Mouse (Mus musculus): ENCODE results near the gene Adra2b. TPM values are rescaled to one million over a fixed set of nuclear protein-coding genes. Genes with fewer than 3 reads are reported as not detected.

The Adra2b gene
- polyA plus RNA-seq, 1 experiment from 2014 or later, result 1.9 TPM

DNA sequence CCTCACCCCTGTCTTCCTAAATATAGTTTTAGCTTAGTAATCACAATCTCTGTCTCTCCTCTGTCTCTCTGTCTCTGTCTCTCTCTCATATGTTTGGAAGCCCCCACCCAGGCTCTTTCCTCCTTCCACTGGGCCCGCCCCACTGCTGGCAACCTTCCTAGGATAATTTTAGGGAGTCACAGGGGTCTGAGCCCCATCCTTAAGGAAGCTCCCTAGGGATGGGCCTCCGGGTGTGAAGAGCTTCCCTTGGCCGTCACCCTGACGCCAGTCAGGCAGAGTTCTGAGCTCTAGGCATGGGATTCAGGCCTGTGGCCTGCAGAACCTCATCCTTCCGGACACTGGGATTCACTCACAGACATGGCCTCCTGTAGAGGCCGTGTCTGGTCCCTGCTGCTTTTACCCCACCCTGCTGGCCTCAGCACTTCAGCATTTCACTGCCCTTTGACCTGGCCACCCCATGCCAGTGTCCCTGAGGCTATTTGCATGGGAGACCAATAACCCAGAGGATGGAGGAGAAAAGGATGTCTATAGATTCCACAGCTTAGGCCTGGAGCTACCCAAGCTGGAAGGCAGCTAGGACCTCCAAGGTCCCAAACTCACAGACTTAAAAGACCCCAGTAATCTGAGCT is 13.5 kb downstream of the Adra2b start:
- Histone ChIP-seq H3K27ac (replicated peaks; ENCODE audit: low read depth, low read length) (no peak overlapping the region), H3K9ac (replicated peaks; ENCODE audit: low read length) (no peak overlapping the region), H3K9me3 (replicated peaks; ENCODE audit: control insufficient read depth, low read length) (no peaks in the 10 kb centered on the region), H3K4me3 (ENCODE audit: low read depth, low read length) (no peak overlapping the region), H3K27me3 (ENCODE audit: control insufficient read depth, insufficient read depth, low read length) (no peaks in the 10 kb centered on the region), H3K4me2 (ENCODE audit: low read depth, low read length) (no peak overlapping the region), H3K4me1 (ENCODE audit: control insufficient read depth, insufficient read depth, low read length) (no peaks in the 10 kb centered on the region; the same call in 1 of the 2 replicates), H3K36me3 (replicated peaks; ENCODE audit: control insufficient read depth, insufficient read depth, low read depth, low read length) (no peaks in the 10 kb centered on the region)
- no peak for DNase-seq (ENCODE audit: low spot score)
- ATAC-seq (replicated peaks; ENCODE audit: insufficient number of reproducible peaks, low FRiP score, low TSS enrichment, low read depth), result no peak
- 66% methylated on average over 6 of the region's 6 CpGs for WGBS

DNA sequence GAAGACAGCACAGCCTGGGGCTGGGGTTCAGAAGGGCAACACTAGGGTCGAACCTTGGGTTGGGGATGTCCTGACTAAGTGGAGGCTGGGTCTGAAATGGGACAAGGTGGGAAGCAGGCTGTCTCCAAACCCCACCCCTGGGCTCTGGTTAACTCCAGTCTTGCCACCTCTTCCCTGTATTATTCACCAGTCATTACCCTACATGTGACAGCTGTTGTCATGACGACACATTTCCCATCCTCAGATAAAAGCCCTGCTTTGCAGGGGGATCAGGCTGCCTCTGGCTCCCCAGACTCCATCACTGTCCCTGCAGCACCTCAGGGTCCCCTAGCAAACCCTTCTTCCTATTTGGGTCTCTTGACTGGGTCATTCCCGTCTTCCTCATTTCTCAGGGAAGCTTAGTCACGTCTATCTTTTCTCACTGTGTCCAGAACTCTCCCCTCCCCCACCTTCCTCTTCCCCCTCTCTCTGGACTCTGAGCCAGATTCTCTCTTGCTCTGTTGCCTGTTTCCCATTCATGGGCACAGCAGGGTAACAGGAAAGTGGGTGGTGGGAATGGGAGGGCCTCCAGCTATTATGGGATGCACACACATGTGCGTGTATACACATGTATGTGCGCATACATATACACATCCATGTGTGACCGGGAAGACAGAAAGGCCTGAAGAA is 15.1 kb downstream of the Adra2b start:
- Histone ChIP-seq H3K9me3 (replicated peaks; ENCODE audit: control insufficient read depth, low read length) (no peaks in the 10 kb centered on the region), H3K9ac (replicated peaks; ENCODE audit: low read length) (no peak overlapping the region), H3K36me3 (replicated peaks; ENCODE audit: control insufficient read depth, insufficient read depth, low read depth, low read length) (no peaks in the 10 kb centered on the region), H3K27me3 (ENCODE audit: control insufficient read depth, insufficient read depth, low read length) (no peaks in the 10 kb centered on the region), H3K27ac (replicated peaks; ENCODE audit: low read depth, low read length) (no peak overlapping the region), H3K4me1 (ENCODE audit: control insufficient read depth, insufficient read depth, low read length) (no peaks in the 10 kb centered on the region; the same call in 1 of the 2 replicates), H3K4me2 (ENCODE audit: low read depth, low read length) (no peak overlapping the region), H3K4me3 (ENCODE audit: low read depth, low read length) (no peak overlapping the region)
- DNase-seq (ENCODE audit: low spot score), result no peak
- no peak for ATAC-seq (replicated peaks; ENCODE audit: insufficient number of reproducible peaks, low FRiP score, low TSS enrichment, low read depth)
- WGBS, result 71% methylated on average over 7 of the region's 7 CpGs

DNA sequence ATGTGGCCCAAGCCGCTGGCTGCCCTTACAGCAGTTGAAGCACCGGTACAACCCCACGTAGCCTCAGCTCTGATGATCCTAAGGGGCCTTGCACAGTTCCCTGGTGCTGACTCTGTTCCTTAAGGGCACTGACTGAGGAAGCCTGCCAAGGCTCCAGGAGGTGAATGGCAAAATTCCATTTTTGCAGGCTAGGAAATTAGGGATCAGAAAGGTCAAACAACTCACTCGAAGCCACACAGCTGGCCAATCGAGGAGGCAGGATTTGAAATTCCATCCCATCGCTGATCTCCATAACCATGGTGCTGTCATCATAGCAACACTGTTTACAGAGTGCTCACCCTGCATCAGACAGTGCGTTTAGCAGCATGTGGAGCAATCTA is 15.6 kb downstream of the Adra2b start:
- 59% methylated on average over 7 of the region's 7 CpGs for WGBS
- H3K9me3 ChIP-seq (replicated peaks; ENCODE audit: control insufficient read depth, low read length), result no peaks in the 10 kb centered on the region
- no peaks in the 10 kb centered on the region; the same call in 1 of the 2 replicates for H3K4me1 ChIP-seq (ENCODE audit: control insufficient read depth, insufficient read depth, low read length)
- DNase-seq (ENCODE audit: low spot score) (no peak), ATAC-seq (replicated peaks; ENCODE audit: insufficient number of reproducible peaks, low FRiP score, low TSS enrichment, low read depth) (no peak)
- H3K4me2 ChIP-seq (ENCODE audit: low read depth, low read length), result no peak overlapping the region
- H3K27ac ChIP-seq (replicated peaks; ENCODE audit: low read depth, low read length), result no peak overlapping the region
- H3K27me3 ChIP-seq (ENCODE audit: control insufficient read depth, insufficient read depth, low read length), result no peaks in the 10 kb centered on the region
- no peaks in the 10 kb centered on the region for H3K36me3 ChIP-seq (replicated peaks; ENCODE audit: control insufficient read depth, insufficient read depth, low read depth, low read length)
- H3K9ac ChIP-seq (replicated peaks; ENCODE audit: low read length), result no peak overlapping the region
- H3K4me3 ChIP-seq (ENCODE audit: low read depth, low read length), result no peak overlapping the region

DNA sequence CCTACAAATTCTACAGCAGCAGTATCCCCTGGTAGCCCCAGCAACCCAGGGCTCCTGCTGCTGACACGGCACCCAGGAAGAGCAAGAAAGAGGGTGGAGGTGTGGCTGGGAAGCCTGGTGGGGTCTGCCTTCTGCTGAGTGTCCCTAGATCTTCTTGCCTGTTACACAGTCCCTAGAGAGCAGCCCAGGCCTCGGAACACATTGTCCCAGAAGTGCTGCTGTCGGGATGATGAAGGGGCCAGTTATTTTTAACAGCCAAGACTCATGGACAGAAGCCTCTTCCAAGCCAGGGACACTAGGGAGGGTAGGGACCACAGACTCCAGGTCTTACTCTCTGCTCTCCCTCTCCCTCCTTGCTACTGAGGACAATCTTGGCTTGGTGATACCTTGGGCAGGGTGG is 16.2 kb downstream of the Adra2b start:
- H3K27ac ChIP-seq (replicated peaks; ENCODE audit: low read depth, low read length), result no peak overlapping the region
- no peaks in the 10 kb centered on the region for H3K9me3 ChIP-seq (replicated peaks; ENCODE audit: control insufficient read depth, low read length)
- WGBS, result 74% methylated on average over 3 of the region's 3 CpGs
- no peak overlapping the region for H3K4me3 ChIP-seq (ENCODE audit: low read depth, low read length)
- no peaks in the 10 kb centered on the region for H3K36me3 ChIP-seq (replicated peaks; ENCODE audit: control insufficient read depth, insufficient read depth, low read depth, low read length)
- H3K4me1 ChIP-seq (ENCODE audit: control insufficient read depth, insufficient read depth, low read length), result no peaks in the 10 kb centered on the region; the same call in 1 of the 2 replicates
- no peak overlapping the region for H3K4me2 ChIP-seq (ENCODE audit: low read depth, low read length)
- no peak for DNase-seq (ENCODE audit: low spot score)
- ATAC-seq (replicated peaks; ENCODE audit: insufficient number of reproducible peaks, low FRiP score, low TSS enrichment, low read depth), result no peak
- H3K9ac ChIP-seq (replicated peaks; ENCODE audit: low read length), result no peak overlapping the region
- H3K27me3 ChIP-seq (ENCODE audit: control insufficient read depth, insufficient read depth, low read length), result no peaks in the 10 kb centered on the region

DNA sequence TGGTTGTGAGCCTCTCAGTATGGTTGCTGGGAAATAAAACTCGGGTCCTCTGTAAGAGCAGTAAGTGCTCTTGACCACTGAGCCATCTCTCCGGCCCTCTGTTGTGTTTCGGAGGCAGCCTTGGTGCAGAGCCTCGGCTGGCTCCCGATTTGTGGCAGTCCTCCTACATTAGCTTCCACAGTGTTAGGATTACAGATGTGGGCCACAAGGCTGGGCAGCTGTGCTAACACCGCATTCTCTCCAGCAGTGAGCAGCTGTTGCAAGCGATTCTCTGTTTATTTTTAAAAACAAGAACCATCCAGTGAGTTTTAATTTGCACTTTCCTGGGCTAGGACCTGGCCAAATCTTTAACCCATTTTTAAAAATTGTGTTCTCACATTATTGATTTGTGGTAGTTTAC is 20.9 kb downstream of the Adra2b start:
- no peaks in the 10 kb centered on the region for H3K4me1 ChIP-seq (ENCODE audit: control insufficient read depth, insufficient read depth, low read length)
- H3K4me2 ChIP-seq (ENCODE audit: low read depth, low read length), result no peak overlapping the region
- no peak overlapping the region for H3K27ac ChIP-seq (replicated peaks; ENCODE audit: low read depth, low read length)
- no peak overlapping the region for H3K9ac ChIP-seq (replicated peaks; ENCODE audit: low read length)
- no peak for DNase-seq (ENCODE audit: low spot score)
- WGBS, result 58% methylated on average over 7 of the region's 7 CpGs
- H3K4me3 ChIP-seq (ENCODE audit: low read depth, low read length), result no peak overlapping the region
- H3K9me3 ChIP-seq (replicated peaks; ENCODE audit: control insufficient read depth, low read length), result no peaks in the 10 kb centered on the region
- no peaks in the 10 kb centered on the region for H3K27me3 ChIP-seq (ENCODE audit: control insufficient read depth, insufficient read depth, low read length)
- no peaks in the 10 kb centered on the region for H3K36me3 ChIP-seq (replicated peaks; ENCODE audit: control insufficient read depth, insufficient read depth, low read depth, low read length)
- no peak for ATAC-seq (replicated peaks; ENCODE audit: insufficient number of reproducible peaks, low FRiP score, low TSS enrichment, low read depth)

DNA sequence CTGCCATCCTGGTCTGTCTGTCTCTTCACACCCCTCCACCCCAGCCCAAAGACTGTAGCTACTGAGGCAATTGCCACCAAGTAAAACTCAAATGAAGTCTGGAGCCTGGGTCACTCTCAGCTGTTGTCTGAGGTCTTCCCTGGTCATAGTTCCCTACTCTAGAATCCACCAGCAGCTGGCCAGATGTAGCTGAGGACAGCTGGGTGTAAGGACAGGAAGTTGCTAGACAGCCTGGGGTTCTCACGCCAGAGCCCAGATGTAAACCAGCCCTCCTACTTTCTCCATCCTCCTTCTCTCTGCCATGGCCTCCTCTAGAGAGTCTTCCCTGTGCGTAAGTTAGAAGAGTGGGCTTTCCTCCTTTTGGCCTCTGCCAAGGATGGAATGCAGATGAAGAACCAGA is 24.5 kb downstream of the Adra2b start:
- DNase-seq (ENCODE audit: low spot score) (no peak), ATAC-seq (replicated peaks; ENCODE audit: insufficient number of reproducible peaks, low FRiP score, low TSS enrichment, low read depth) (no peak)
- Histone ChIP-seq H3K27ac (replicated peaks; ENCODE audit: low read depth, low read length) (no peak overlapping the region), H3K4me1 (ENCODE audit: control insufficient read depth, insufficient read depth, low read length) (no peaks in the 10 kb centered on the region), H3K9ac (replicated peaks; ENCODE audit: low read length) (no peak overlapping the region), H3K4me3 (ENCODE audit: low read depth, low read length) (no peak overlapping the region), H3K4me2 (ENCODE audit: low read depth, low read length) (no peak overlapping the region), H3K9me3 (replicated peaks; ENCODE audit: control insufficient read depth, low read length) (no peaks in the 10 kb centered on the region), H3K36me3 (replicated peaks; ENCODE audit: control insufficient read depth, insufficient read depth, low read depth, low read length) (no peaks in the 10 kb centered on the region), H3K27me3 (ENCODE audit: control insufficient read depth, insufficient read depth, low read length) (no peaks in the 10 kb centered on the region)
- 71% methylated on average over 2 of the region's 2 CpGs for whole genome bisulfite sequencing

DNA sequence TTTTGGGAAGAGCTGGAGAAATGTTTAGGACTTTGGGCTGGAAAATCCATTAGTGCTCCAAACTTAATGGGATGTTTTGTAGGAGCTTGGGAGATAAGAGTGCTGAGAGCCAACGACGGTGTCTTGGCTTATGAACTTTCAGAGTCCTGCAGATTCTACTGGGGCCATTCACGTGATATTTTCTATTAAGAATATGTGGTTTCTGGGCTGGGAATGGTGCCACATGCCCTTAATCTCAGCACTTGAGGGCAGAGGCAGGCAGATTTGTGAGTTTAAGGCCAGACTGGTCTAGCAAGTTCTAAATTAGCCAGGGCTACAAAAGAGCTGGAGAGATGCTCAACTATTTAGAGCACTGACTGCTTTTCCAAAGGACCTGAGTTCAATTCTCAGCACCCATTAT is 27.3 kb downstream of the Adra2b start:
- Histone ChIP-seq H3K9me3 (replicated peaks; ENCODE audit: control insufficient read depth, low read length) (no peaks in the 10 kb centered on the region), H3K4me2 (ENCODE audit: low read depth, low read length) (no peak overlapping the region), H3K4me3 (ENCODE audit: low read depth, low read length) (no peak overlapping the region), H3K36me3 (replicated peaks; ENCODE audit: control insufficient read depth, insufficient read depth, low read depth, low read length) (no peaks in the 10 kb centered on the region), H3K27me3 (ENCODE audit: control insufficient read depth, insufficient read depth, low read length) (no peaks in the 10 kb centered on the region), H3K27ac (replicated peaks; ENCODE audit: low read depth, low read length) (no peak overlapping the region), H3K9ac (replicated peaks; ENCODE audit: low read length) (no peak overlapping the region), H3K4me1 (ENCODE audit: control insufficient read depth, insufficient read depth, low read length) (no peaks in the 10 kb centered on the region)
- ATAC-seq (replicated peaks; ENCODE audit: insufficient number of reproducible peaks, low FRiP score, low TSS enrichment, low read depth) (no peak), DNase-seq (ENCODE audit: low spot score) (no peak)
- WGBS, result 81% methylated on average over 3 of the region's 3 CpGs

DNA sequence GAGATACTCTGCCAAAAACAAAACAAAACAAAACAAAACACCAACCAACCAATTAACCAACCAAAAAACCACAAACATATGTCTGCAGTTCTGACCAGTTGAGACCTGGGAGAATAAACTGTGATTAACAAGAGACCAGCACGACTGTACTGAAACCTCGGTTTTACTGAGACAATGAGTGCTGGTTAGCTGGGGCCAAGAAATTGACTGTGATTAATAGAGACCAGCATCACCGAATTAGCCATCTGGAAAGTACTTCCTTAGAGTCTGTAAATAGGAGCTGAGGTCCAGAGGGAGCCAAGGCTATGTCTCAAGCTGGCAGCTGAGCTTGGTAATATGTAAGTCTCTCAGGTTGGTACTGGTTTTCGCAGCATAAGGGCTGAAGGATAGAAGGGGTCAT is 27.8 kb downstream of the Adra2b start:
- Histone ChIP-seq H3K9me3 (replicated peaks; ENCODE audit: control insufficient read depth, low read length) (no peaks in the 10 kb centered on the region), H3K27me3 (ENCODE audit: control insufficient read depth, insufficient read depth, low read length) (no peaks in the 10 kb centered on the region), H3K36me3 (replicated peaks; ENCODE audit: control insufficient read depth, insufficient read depth, low read depth, low read length) (no peaks in the 10 kb centered on the region), H3K9ac (replicated peaks; ENCODE audit: low read length) (no peak overlapping the region), H3K27ac (replicated peaks; ENCODE audit: low read depth, low read length) (no peak overlapping the region), H3K4me2 (ENCODE audit: low read depth, low read length) (no peak overlapping the region), H3K4me3 (ENCODE audit: low read depth, low read length) (no peak overlapping the region), H3K4me1 (ENCODE audit: control insufficient read depth, insufficient read depth, low read length) (no peaks in the 10 kb centered on the region)
- no peak for DNase-seq (ENCODE audit: low spot score)
- 67% methylated on average over 4 of the region's 4 CpGs for WGBS
- no peak for ATAC-seq (replicated peaks; ENCODE audit: insufficient number of reproducible peaks, low FRiP score, low TSS enrichment, low read depth)
